Mouse (Mus musculus): ENCODE data around the gene Zbtb5.
"Not testable (repeated sequence)": the region's sequence is repeated elsewhere in the genome, so short reads cannot be mapped to it uniquely, and the experiment has no call there.

Zbtb5 gene

DNA sequence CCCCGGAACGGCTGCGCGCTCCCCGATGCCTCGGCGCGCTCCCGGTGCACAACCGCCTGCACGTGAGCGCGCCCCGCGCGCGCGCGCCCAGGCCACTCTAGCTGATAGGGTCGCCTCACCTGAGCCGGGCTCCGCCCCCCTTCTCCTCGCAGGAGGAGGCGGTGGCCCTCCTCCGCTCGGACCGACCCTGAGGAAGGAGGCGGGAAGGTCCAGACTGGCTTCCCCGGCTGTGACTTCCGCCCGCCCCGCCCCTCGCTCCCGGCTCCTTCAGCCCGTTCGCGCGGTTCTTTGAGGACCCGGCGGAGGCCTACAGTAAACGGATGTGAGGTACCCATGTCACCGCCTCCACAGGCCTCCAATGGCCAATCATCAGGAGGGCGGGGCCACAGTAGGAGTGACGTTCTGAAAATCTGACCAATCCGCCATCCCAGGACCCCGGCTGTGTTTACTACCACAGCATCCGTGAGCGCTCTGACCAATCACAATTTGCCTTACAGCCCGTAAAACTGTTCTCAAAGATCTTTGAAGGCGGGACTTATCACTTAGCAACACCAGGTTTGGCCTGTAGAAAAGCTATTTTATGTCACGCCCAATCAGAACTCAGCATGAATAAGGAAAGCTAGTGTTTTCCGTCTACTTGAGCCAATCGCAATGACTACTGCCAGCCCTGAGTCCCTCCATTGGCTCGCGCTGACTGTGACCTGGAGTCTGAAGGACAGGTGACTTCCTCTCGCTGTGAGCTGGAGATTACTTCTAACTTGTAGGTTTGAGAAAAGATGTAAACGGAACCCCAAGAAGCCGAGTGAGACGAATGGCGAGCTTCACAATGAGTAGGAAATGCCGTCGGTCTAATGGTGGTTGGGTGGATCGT, at the start of gene Zbtb5:
Gene Zbtb5 (minus strand): TSS at position 308 of the 871 bp plus-strand sequence.
- DNase-seq, result peak; percentile 94 to 99

DNA sequence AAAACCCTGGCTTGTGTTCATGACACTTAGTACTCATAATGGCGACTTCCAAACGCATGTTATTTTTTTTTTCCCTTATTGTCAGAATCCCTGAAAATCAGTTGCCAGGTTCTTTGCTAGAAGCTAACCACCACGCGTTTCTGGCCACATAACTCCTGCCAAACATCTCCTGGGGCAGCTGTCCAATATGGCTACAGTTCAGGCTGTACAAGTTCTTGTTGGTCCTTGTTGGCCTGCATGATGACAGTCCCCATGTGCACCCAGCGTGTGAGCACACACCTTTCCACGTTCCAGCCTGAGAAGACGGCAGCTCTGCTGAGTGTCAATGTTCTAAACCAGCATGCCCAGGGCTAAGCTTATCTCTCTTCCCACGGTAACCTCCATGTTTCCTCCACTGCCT, 43.2 kb upstream of the Zbtb5 start:
- no peak for DNase-seq

DNA sequence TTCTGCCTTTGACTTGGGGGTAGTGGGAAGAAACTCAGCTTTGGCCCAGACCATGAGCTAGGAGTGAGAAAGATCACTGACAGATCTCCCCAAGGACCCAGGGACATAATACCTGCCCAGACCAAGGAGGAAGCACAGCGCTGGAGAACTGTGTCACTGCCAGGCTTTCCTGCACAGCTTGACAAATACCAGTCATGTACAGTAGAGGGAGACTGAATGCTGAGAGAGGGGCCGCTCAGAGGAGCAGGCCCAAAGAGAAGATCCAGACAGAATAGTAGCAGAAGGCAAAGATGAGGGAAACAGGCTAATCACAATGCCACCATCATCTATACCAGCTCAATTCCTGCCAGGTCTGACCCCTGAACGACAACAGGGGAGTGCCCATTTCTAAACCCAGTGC, 42.6 kb upstream of the Zbtb5 start:
- no peak for DNase-seq

DNA sequence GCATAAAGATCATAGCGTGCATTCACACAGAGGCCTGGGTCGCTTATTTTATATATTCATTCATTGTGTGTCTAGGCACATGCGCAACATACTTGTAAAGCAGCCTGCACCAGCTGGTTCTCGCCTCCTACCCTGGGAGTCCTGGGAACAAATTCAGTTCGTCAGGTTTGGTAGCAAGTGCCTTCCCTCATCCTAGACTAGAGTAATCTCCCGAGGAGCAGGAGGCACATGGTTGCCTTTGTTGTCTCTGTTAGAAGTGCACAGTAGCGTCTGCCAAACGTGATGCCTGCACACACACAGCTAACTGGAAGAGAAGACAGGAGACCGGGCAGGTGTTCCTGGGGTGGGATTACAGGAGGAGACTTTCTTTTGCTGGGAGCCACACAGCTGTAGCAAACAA, 35.7 kb upstream of the Zbtb5 start:
- DNase-seq, result no peak

DNA sequence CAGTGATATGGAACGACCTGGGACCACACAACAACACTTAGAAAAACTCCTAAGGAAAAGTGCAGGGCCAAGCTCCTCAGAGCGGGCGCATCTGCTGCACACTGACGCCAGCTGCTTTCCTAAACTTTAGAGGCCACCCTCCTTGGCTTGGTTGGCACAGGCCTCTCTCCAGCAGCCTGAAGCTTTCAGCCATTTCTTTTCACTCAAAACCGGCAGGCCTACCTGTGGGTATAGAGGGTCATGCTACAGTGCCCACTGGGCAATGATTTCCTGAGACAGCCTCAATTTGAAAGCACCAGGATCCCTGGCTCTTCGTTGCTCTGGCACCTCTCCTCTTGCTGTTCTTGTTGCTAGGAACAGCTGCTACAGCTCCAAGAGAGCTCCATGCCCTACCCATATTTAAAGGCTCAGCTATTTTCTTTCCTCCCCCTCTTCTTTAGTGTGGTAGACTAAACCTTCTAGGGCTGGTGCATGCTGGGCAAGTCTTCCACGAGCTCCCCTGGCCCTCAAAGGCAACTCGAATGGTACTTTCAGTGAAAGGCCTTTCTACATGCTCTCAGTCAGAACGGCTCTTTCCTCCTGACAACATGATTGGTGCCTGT, 35.2 kb upstream of the Zbtb5 start:
- DNase-seq, result no peak

DNA sequence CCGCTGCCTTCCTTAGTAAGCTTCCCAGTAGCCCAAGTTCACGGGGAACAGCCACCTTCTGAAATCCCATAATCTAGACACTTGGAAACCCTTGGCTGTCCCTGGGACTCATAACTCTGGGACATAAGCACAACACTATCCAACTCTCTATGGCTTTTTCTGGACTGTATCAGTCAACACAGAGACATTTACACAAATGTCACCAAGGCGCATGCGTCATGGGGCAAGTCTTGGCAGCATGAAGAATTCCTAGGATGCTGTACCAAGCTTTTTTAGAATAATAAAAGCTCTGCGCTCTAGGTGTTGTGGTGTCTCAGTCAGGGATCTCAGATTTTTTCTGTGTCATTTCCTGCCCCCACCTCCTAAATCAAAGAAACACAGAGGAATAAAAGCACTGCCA, 34.5 kb upstream of the Zbtb5 start:
- DNase-seq, result no peak

DNA sequence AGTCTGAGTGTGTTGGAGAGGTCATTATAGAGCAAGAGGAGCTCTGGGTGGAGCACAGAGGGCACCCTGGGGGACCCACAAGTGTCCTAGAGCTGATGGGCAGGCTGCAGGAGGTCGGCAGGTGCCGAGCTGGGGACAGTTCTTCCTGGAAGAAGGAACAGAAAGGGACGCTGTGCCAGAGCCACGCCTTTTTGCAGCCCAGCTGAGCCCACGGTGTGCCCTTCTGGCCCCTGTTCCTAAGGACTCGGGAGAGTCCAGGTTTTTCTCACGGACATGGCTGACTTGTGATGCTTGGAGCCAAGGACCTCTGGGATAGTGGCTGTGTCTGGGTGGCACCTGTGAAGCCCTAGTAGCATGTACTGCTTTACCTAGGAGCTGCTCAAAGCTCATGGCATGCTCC, 28.6 kb upstream of the Zbtb5 start:
- no peak for DNase-seq

DNA sequence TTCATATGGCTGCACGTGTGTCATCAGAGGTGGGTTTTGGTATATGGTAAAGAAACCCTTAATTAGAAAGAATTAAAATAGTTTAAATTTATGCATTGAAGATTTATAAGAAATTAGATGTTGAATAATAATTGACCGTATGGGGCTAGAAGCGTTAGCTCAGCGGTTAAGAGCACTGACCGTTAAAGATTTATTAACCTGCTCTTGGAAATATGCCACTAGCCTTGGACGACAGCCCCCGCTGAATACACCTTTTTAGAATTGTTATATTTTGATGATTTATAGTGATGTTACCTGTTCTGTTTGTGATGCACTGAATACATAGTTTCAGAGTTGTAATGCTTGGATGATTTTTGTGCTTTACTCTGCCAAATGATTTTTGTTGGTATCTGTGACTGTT, 27.3 kb upstream of the Zbtb5 start:
- DNase-seq, result not testable (repeated sequence)

DNA sequence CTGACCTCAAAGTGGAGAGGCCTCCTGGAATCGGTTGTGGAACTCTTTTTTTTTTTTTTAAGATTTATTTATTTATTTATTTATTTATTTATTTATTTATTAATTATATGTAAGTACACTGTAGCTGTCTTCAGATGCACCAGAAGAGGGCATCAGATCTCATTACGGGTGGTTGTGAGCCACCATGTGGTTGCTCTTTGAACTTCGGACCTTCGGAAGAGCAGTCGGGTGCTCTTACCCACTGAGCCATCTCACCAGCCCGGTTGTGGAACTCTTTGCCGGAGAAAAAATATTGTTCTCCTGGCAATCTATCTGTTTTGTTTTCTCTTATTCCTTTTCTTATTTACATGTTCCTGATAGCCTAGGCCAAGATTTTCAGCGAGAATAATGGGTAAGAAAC, 26.7 kb upstream of the Zbtb5 start:
- DNase-seq, result peak in 1 of 2 experiments; percentile 16

DNA sequence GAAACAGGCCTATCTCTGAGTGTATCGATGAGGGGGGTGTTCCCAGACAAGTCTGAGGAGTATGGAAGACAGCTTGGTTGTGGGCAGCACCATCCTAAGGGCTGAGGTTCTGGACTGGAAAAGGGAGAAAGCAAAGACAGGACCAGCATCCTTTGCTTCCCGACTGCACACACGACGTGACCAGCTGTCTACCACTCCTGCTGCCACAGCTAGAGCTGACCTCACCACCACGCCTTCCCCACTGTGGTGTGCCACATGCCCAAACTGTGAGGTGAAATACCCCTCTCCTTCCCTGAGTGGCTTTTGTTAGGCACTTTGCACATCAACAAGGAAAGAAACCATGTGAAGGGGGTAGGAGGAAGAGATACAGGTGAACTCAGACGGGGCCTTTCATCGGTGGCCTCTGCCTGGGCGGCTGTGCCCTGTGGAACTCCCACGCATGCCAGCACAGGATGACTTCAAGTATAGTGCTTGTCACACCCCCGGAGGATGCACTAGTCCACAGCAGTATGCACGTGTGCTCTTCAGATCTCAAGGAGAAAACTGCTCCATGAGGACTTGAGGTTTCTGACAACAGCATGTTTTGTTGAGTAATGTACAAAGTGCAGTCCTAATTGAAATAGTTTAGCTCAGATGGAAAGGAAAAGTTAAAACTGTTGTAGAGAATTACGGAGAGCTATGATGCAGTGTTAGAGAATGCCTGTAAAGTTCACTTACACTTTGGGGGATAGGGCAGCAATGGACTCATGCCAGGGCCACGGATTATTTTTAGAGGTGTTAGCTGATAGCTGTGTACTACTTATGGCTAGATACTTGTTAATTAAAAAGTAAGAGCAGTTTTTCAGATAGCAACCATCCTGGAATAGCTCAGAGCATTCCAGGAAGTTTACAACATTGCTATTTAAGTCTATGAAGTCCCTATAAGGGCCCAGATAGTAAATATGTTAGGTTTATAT, 25.5 kb upstream of the Zbtb5 start:
- no peak for DNase-seq

DNA sequence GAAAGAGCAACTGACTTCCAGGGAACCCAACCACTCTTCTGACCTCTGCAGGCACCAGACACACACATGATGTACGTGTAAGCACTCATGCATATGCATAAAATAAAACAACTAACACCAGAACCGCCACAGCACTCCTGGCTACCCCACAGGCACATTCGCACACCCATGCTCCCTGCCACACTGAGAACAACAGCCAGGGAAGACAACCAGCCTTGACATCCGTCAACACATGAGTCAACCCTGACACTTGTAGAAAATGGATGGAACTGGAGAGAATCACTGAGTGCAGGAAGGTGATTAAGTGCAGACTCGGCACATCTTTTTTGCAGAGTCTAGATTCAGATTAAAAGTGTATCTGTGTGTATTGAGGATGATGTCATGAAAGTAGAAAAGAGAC, 24.4 kb upstream of the Zbtb5 start:
- DNase-seq, result no peak

DNA sequence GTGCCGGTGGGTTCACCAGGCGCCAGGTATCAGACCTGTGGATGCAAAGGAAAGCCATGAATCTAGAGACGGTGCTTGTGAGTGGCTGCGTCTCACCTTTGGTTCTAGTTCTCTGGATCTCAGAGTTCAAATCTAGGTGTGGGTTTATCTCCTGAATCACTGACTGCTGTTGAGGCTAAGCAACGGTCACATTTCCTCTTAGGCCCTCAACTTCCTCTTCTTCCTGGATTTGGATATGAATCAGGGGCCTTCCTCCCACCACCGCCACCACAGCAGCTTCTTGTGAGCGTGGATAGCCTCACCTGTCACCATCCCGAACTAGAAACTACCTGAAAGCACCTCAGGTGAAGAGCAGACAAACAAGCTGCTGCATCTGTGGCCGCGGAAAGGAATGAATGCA, 23.8 kb upstream of the Zbtb5 start:
- no peak for DNase-seq

DNA sequence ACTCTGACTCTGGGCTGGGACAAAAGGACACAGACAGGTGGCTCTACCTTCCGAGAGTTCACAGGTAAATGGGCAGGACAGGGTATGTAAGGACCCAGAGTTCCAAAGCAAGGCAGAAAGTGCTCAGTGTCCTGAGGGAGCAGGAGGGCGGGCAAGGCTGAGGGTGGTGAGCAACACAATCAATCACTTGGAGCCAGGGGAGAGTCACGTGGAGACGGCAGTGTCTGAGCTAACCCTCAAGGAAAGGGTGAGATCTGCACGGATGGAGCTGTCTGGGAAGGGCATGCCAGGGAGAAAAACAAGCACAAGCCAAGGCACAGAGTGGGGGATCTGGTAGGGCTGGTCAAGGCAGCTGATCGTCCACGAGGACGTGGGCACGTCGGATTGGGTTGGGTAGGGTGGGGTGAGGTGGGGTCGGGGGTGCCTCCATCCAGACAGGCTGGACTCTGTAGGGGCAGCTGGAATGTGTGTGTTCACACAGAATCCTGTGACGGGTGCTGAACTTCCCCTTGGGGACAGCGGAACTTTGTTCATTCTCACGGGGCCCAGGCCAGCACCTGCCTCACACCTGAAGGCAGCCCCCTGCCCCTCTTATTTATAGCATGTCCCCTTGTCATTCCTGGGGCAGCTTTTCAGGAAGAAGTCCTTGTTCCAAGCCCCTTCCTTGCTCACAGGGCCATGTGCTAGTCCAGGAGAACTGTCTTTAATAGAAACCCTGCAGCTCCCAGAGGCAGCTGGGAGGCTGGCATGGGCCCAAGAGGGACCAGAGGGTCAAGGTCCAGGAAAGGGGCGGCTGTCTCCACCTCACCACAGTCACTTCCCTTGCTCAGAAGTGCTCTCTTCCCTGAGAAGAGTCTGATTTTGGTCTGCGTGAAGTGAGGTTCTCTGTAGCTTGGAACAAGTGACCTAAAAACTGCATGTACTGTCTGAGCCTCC, 22.7 kb upstream of the Zbtb5 start:
- DNase-seq, result no peak

DNA sequence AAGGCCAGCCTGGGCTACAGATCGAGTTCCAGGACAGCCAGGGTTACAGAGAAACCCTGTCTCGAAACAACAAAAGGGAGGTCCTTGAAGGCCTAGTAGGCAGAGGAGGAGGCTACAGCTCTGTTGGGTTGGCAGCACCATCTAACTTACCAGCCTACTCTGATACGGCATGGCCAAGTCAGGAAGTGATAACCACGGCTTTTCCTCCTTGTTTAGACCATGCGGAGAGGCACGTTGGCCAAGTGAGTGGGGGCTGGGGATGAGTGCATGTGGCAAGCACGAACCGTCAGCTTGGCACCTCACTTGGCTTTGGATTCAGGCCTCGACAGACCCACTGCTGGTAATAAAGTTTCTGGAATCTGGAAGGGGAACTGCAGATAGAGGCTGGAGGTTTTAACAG, 20.4 kb upstream of the Zbtb5 start:
- no peak for DNase-seq

DNA sequence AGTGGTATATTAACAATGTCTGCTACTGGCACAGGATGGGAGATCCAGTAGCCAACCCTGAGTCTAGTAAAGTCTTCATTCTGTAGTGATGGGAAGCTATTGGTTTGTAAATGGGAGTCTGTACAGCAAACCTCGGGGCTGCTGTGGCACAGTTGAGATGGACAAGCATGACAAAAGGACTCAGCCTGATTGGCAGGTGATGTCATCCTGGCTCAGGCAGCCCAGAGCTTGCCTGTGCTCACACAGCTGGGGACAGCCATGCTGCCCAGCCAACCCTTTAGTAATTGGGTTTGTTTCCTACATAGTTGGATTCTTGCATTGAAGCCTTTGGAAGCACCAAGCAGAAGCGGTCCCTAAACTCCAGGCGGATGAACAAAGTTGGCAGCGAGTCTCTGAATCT, 14.2 kb upstream of the Zbtb5 start:
- no peak for DNase-seq

DNA sequence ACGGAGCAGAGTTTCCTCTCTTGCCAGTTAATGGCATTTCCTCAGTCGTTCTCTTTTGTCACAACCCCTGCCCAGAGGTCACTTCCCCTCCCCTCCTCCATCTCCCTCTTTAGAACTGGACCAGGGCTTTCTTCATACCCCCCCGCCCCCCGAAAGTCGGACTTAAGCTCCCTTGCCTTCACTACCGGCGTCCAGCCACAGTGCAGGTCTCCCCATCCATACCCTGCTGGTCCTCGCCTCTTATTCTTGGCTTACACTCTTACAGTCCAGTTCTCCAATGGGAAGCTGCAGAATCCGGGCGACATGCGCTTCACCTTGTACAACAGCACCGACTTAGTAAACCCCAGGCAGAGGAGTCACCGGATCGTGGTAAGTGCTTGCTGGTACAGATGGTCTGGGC, 6.8 kb upstream of the Zbtb5 start:
- no peak for DNase-seq

DNA sequence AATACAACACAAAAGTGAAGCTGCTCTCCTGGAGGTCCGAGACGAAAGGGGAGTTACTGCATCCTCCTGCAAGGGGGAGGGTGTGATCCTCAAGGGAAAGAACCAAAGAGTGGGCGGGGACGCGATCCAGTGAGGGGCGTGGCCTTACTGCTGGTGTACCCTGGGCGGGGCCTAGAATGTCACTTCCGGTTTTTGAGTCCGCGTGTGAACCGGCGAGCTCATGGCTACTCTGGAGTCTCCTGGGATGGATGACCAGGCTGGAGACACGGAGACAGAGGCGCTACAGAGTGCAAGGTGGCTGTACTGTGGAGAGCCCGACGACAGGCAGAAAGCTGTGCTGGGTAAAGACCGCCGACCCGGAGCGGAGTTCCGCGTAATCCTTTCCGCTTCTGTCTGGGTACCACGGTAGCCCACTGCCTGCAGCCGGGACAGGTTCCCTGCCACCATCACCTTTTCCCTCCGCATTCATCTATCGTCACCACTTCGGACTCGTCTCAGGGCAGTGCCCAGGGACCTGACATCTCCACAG, 6.3 kb upstream of the Zbtb5 start, which contains the start of gene Polr1e:
Gene Polr1e (plus strand): TSS at position 132 of the 529 bp plus-strand sequence.
- peak; percentile 86 to 96 for DNase-seq

DNA sequence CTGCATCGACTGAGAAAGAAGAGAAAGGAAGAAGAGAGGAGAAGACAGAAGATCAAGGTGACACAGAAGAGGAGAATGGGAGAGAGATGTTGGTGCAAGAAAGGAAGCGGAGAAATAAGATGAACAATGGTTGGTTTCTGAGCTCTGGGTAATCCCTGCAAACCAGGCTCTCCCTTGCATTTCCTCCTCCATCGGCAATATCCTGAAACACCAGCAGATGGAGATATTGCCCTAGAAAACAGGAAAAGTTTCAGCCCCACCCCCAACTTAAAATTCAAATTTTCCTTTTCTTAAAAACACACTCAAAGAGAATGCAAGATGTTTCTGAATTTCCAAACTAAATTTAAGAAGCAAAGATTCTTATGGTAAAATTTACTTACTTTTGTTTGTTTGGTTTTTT, 3.4 kb upstream of the Zbtb5 start:
- peak in 1 of 2 experiments; percentile 30 for DNase-seq

DNA sequence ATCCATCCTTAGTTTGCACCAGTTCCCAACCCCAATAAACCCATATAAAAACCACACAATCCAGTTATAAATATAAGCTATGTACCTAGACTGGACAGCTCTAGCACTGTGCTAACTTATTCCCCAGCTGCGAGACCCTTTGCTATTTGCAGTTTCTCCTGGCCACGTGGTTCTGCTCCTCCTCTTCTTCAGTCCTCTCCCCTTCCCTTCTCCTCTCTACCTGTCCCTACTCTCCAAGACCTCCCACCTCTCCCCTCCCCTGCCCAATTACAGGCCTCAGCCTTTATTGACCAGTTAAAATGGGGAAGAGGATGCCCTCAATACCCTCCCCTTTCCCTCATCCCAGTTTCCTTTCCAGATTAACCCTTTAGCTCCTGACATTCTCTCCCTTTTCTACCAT, 1.3 kb upstream of the Zbtb5 start:
- no peak for DNase-seq

DNA sequence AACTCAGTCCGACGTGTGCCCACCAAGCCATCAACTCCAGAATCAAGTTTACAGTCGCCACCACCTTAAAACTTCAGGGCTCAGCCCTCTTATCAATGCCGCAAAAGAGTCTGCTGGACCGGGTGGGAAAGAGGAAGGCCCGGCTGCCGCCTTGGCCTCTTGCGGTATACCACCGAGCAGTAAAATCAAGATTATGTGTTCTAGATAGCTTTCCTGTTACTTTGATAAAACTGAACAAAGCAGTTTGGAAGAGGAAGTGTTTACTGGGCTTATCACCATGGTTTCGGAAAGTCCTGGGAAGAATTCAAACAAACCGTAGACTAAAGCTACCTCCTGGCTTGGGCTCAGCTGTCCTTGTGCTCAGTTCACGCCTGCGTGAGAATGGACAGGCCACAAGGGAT, 819 bp upstream of the Zbtb5 start:
- DNase-seq, result no peak

DNA sequence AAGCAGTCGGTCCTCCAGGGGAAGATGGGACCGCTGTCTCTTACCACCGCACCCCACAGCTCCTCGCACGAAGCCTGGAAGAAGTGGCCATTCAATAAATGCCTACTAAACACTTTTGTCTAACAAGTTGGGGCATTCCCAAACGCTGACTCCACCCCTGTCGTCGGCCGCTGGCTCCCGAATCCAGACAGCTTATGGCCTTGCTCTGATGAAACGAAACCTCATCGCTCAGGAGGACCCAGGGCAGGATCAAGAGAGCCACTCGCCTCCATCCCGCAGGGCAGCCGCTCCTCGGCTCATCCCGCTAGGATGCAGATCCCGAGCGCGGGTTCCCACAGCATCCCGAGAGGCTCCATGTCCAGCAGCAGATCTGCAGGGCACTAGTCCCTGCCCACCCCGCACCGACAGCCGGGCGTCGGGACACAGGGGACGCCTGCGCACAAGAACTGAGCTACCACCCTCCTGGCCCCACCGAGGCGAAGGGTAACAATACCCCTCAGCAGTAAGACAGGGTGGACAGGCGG, 569 bp downstream of the Zbtb5 start:
- DNase-seq, result no peak
